ENCODE assay signal across 9 mouse cellular contexts in genomic region chr19:45229378-45230135, GRCm38 (mm10). TPM values are rescaled to one million over a fixed set of nuclear protein-coding genes. Genes with fewer than 3 reads are reported as not detected.
A peak's percentile ranks its signal among the peaks of the same experiment; 100 is the strongest.
DNase-seq lines count a peak whose midpoint lies in the region; ATAC-seq and TF ChIP-seq lines count a peak whose summit lies in the region.
"Had no signal": no experiment of that assay in that cellular context is flagged by ENCODE, and none has a peak within 500 bp of the region (broad histone marks: within the 10 kb centered on the region; RNA-seq: fewer than 3 reads in every experiment).

No protein-coding gene starts in this region.

- no peak overlapping the region for H3K27ac ChIP-seq in forebrain, embryonic 13.5 days
- H3K27ac ChIP-seq in forebrain, embryonic 15.5 days (replicated peaks): no peak overlapping the region
- no peak overlapping the region for H3K27ac ChIP-seq in heart, embryonic 15.5 days
- no peak overlapping the region for H3K27ac ChIP-seq in liver, embryonic 14.5 days

- no peak for TF ChIP-seq EP300 in liver, embryonic 14.5 days (IDR thresholded peaks at IDR 0.05; ENCODE audit: low read depth)

- DNase-seq in B cell, adult 2 months: peak; percentile 67 to 68
- DNase-seq in liver, embryonic 14.5 days (ENCODE audit: low read depth in 3 of 3, low spot score in 3 of 3): no peak
- DNase-seq in layer of hippocampus, postnatal 10 days (ENCODE audit: low spot score in 2 of 2): no peak
- DNase-seq in cerebellum, postnatal 4 days (ENCODE audit: low spot score in 2 of 2): no peak

- 0 out of 2 replicates have a peak overlapping the region, but pooled peaks have one; percentile 9 for H3K9ac ChIP-seq in forebrain, embryonic 13.5 days
- H3K9ac ChIP-seq in forebrain, embryonic 15.5 days (replicated peaks): no peak overlapping the region
- H3K9ac ChIP-seq in heart, embryonic 15.5 days: no peak overlapping the region
- no peak overlapping the region for H3K9ac ChIP-seq in liver, embryonic 14.5 days (replicated peaks)

- peak overlapping the region; percentile 10; the same call in 1 of the 2 replicates for H3K4me2 ChIP-seq in forebrain, embryonic 13.5 days
- H3K4me2 ChIP-seq in forebrain, embryonic 15.5 days (replicated peaks): no peak overlapping the region
- H3K4me2 ChIP-seq in heart, embryonic 15.5 days: peak overlapping the region; percentile 59
- peak overlapping the region; percentile 24; the same call in 1 of the 2 replicates for H3K4me2 ChIP-seq in liver, embryonic 14.5 days (ENCODE audit: low read depth)

- peaks cover 96% of the 10 kb centered on the region for H3K27me3 ChIP-seq in forebrain, embryonic 13.5 days
- peaks cover 79% of the 10 kb centered on the region for H3K27me3 ChIP-seq in forebrain, embryonic 15.5 days
- peaks cover 97% of the 10 kb centered on the region for H3K27me3 ChIP-seq in heart, embryonic 15.5 days
- H3K27me3 ChIP-seq in liver, embryonic 14.5 days (ENCODE audit: control insufficient read depth, insufficient read depth, low read length): peaks cover 100% of the 10 kb centered on the region

- ATAC-seq in forebrain, embryonic 13.5 days: no peak
- ATAC-seq in forebrain, embryonic 15.5 days (replicated peaks): no peak
- ATAC-seq in heart, embryonic 15.5 days (replicated peaks; ENCODE audit: insufficient number of reproducible peaks, insufficient read depth, low FRiP score, low read depth): no peak
- ATAC-seq in liver, embryonic 14.5 days (ENCODE audit: insufficient read depth): no peak
- no peak for ATAC-seq in cerebellum, adult (ENCODE audit: insufficient number of reproducible peaks, low FRiP score, low TSS enrichment)

- H3K9me3 ChIP-seq in forebrain, embryonic 13.5 days (replicated peaks): no peaks in the 10 kb centered on the region
- H3K9me3 ChIP-seq in forebrain, embryonic 15.5 days: no peaks in the 10 kb centered on the region
- no peaks in the 10 kb centered on the region for H3K9me3 ChIP-seq in heart, embryonic 15.5 days (replicated peaks)
- no peaks in the 10 kb centered on the region for H3K9me3 ChIP-seq in liver, embryonic 14.5 days (ENCODE audit: control insufficient read depth, low read length)

- TF ChIP-seq CTCF in liver, embryonic 14.5 days (IDR thresholded peaks at IDR 0.05; ENCODE audit: low read depth): no peak

- 1% methylated on average over 33 of the region's 33 CpGs for WGBS in forebrain, embryonic 13.5 days
- WGBS in forebrain, embryonic 15.5 days: under 1% methylated on average over 33 of the region's 33 CpGs
- 1% methylated on average over 33 of the region's 33 CpGs for WGBS in heart, embryonic 15.5 days
- WGBS in liver, embryonic 14.5 days (ENCODE audit: insufficient replicate concordance): 1% methylated on average over 33 of the region's 33 CpGs

- H3K4me1 ChIP-seq in forebrain, embryonic 13.5 days: peaks cover 21% of the 10 kb centered on the region
- H3K4me1 ChIP-seq in forebrain, embryonic 15.5 days: peaks cover 22% of the 10 kb centered on the region
- peaks cover 36% of the 10 kb centered on the region for H3K4me1 ChIP-seq in heart, embryonic 15.5 days (replicated peaks)
- H3K4me1 ChIP-seq in liver, embryonic 14.5 days (replicated peaks; ENCODE audit: control insufficient read depth in 2 of 2, insufficient read depth in 2 of 2, low read length in 1 of 2): no peaks in the 10 kb centered on the region

- H3K36me3 ChIP-seq in forebrain, embryonic 13.5 days (ENCODE audit: poor library complexity, severe bottlenecking): no peaks in the 10 kb centered on the region
- H3K36me3 ChIP-seq in forebrain, embryonic 15.5 days: no peaks in the 10 kb centered on the region
- H3K36me3 ChIP-seq in heart, embryonic 15.5 days: no peaks in the 10 kb centered on the region
- no peaks in the 10 kb centered on the region for H3K36me3 ChIP-seq in liver, embryonic 14.5 days (replicated peaks; ENCODE audit: control insufficient read depth, insufficient read depth, low read depth)

- H3K4me3 ChIP-seq in forebrain, embryonic 13.5 days: 0 out of 2 replicates have a peak overlapping the region, but pooled peaks have one; percentile 12
- no peak overlapping the region for H3K4me3 ChIP-seq in forebrain, embryonic 15.5 days
- H3K4me3 ChIP-seq in heart, embryonic 15.5 days: peak overlapping the region; percentile 40
- peak overlapping the region in 1 of 2 experiments; percentile 10; a peak in 1 of 4 replicates for H3K4me3 ChIP-seq in liver, embryonic 14.5 days (ENCODE audit: insufficient read depth in 1 of 2, low read depth in 2 of 2, low read length in 2 of 2)

RNA-seq across cellular contexts. Expression of gene Lbx1, which starts 6.1 kb away (rescaled TPM):
- polyA plus RNA-seq in forebrain, embryonic 13.5 days (2015; fragmentation: Nextera tagmentation; extraction: Ambion mirVana): not detected in 2 replicates
- polyA plus RNA-seq in forebrain, embryonic 15.5 days (2015; fragmentation: Nextera tagmentation; extraction: Ambion mirVana): not detected in 2 replicates
- polyA plus RNA-seq in heart, embryonic 15.5 days (2015; fragmentation: Nextera tagmentation; extraction: Ambion mirVana): not detected in 2 replicates
- not detected in 2 replicates for polyA plus RNA-seq in liver, embryonic 14.5 days (2012; rRNA removed)
- not detected in 2 replicates for polyA plus RNA-seq in liver, embryonic 14.5 days (2014; fragmentation: Nextera tagmentation; extraction: Ambion mirVana)
- total RNA-seq in layer of hippocampus, postnatal 10 days (2021): not detected
- polyA plus RNA-seq: cortical plate, adult 2 months had no signal

Comparison
In these comparisons a context has a peak if more than half of its experiments do, and no peak if none do; other contexts are left out.
1. DNase-seq: peak in B cell, adult 2 months (2 of 2); none in liver, embryonic 14.5 days (0 of 3), layer of hippocampus, postnatal 10 days (0 of 2) and cerebellum, postnatal 4 days (0 of 2).